Mouse (Mus musculus) C2C12 (cell line): ENCODE measurements around the gene 1700030K09Rik. TPM values are rescaled to one million over a fixed set of nuclear protein-coding genes. Genes with fewer than 3 reads are reported as not detected.

Source experiments
- H3K27me3 ChIP-seq: one replicate; pipeline ENCODE4 v1.6.1; 2011; ENCODE audit not compliant: control insufficient read depth, insufficient read depth, insufficient read length
- H3K36me3 ChIP-seq: one replicate; pipeline ENCODE4 v1.6.1; 2011; ENCODE audit not compliant: control insufficient read depth, insufficient read depth
- H3K4me3 ChIP-seq: one replicate; pipeline ENCODE4 v1.5.1; 2011; ENCODE audit warnings: mild to moderate bottlenecking, control low read depth; ENCODE audit not compliant: poor library complexity, insufficient read depth, severe bottlenecking
- H3K79me2 ChIP-seq: one replicate; pipeline ENCODE4 v1.6.1; 2011; ENCODE audit not compliant: control insufficient read depth, insufficient read depth
- H3K79me3 ChIP-seq: one replicate; pipeline ENCODE4 v1.6.1; 2011; ENCODE audit warnings: low read depth, control low read depth
- H3ac ChIP-seq: one replicate; pipeline ENCODE3; 2011; ENCODE audit warnings: low read depth; ENCODE audit not compliant: control insufficient read depth, insufficient read length
- CEBPB ChIP-seq: IDR thresholded peaks from one replicate; pipeline ENCODE4 v1.6.1; 2011; ENCODE audit warnings: low read depth, mild to moderate bottlenecking, control low read depth, moderate library complexity
- CTCF ChIP-seq: IDR thresholded peaks from one replicate; pipeline ENCODE4 v1.5.1; 2011; ENCODE audit not compliant: control insufficient read depth, insufficient read depth, insufficient read length
- FOSL1 ChIP-seq: IDR thresholded peaks from one replicate; pipeline ENCODE4 v1.8.0; 2011; ENCODE audit warnings: mild to moderate bottlenecking, low read length; ENCODE audit not compliant: poor library complexity, insufficient read depth, severe bottlenecking
- MAX ChIP-seq: IDR thresholded peaks from one replicate; pipeline ENCODE4 v1.6.1; 2011; ENCODE audit warnings: mild to moderate bottlenecking, control low read depth
- MYOD1 ChIP-seq: IDR thresholded peaks from one replicate; pipeline ENCODE4 v1.6.1; 2011; ENCODE audit warnings: low read depth; ENCODE audit not compliant: control insufficient read depth, insufficient read length
- MYOG ChIP-seq: IDR thresholded peaks from one replicate; pipeline ENCODE4 v1.6.1; 2011; ENCODE audit not compliant: control insufficient read depth, insufficient read length; ENCODE audit errors: extremely low read depth
- USF1 ChIP-seq: IDR thresholded peaks from one replicate; pipeline ENCODE4 v1.6.1; 2011; ENCODE audit warnings: low read depth, mild to moderate bottlenecking, control low read depth, moderate library complexity
- polyA plus RNA-seq: library from polyadenylated mRNA; unstranded; fragments of >200 nt; fragmentation: generic; extraction: Trizol; gene quantifications from one replicate; pipeline ENCODE4 v1.2.1, GENCODE M21; 2012; ENCODE audit warnings: missing spikeins

The 1700030K09Rik gene
- polyA plus RNA-seq, 1 experiment, result 5.9 TPM

DNA sequence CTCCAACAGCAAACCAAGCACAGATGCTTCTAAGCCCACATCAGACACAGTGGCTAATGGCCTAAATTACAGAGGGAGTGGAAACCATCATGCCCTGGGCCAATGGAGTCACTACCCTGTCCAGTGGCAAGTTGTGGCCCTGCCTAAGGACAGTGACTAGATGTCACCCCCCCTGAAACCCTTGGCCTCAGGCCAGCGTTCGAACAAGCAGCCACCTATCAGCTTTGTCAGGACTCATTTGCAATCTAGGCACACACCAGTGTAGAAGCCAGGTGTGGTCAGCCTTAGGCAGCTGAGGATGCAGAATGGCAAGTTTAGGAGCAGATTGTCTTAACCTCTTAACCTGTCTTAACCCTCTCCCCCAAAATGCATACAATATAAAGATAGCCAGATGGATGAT lies 28.4 kb upstream of the 1700030K09Rik start:
- no peak overlapping the region for H3ac ChIP-seq
- peaks cover 97% of the 10 kb centered on the region for H3K79me3 ChIP-seq
- no peak for TF ChIP-seq MYOD1
- no peak for TF ChIP-seq CTCF
- no peak for TF ChIP-seq FOSL1
- TF ChIP-seq USF1, result no peak
- no peak for TF ChIP-seq CEBPB
- no peak for TF ChIP-seq MAX
- no peak for TF ChIP-seq MYOG
- H3K4me3 ChIP-seq, result no peak overlapping the region
- H3K36me3 ChIP-seq, result peaks cover 13% of the 10 kb centered on the region
- H3K27me3 ChIP-seq, result no peaks in the 10 kb centered on the region
- peaks cover 100% of the 10 kb centered on the region for H3K79me2 ChIP-seq

DNA sequence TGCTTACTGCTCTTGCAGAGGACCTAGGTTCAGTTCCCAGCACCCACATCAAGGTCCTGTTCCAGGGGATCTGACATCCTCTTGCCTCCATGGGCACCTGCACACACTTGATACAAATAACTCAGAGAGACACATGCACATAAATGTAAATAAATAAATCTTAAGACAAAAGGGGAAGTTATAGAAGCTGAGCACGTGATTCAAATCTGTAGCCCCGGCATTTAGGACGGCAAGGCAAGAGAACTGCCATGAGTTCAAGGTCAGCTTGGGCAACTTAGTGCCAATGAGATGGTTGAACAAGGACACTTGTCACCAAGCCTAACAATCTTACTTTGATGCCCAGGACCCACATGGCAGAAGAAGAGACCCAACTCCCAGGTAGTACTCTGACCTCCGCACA lies 25.6 kb upstream of the 1700030K09Rik start:
- Histone ChIP-seq H3K79me2 (peaks cover 78% of the 10 kb centered on the region), H3K79me3 (peaks cover 77% of the 10 kb centered on the region), H3K4me3 (no peak overlapping the region), H3ac (no peak overlapping the region), H3K27me3 (no peaks in the 10 kb centered on the region), H3K36me3 (peaks cover 13% of the 10 kb centered on the region)
- no peak for TF ChIP-seq CTCF
- TF ChIP-seq CEBPB, result no peak
- TF ChIP-seq FOSL1, result no peak
- no peak for TF ChIP-seq MYOD1
- no peak for TF ChIP-seq MAX
- TF ChIP-seq MYOG, result no peak
- no peak for TF ChIP-seq USF1

- peak overlapping the region; percentile 56 for H3K4me3 ChIP-seq
- H3K27me3 ChIP-seq, result no peaks in the 10 kb centered on the region
- H3K79me3 ChIP-seq, result peaks cover 51% of the 10 kb centered on the region
- no peak for TF ChIP-seq MYOD1
- TF ChIP-seq USF1, result no peak
- TF ChIP-seq CEBPB, result no peak
- no peak for TF ChIP-seq FOSL1
- no peak for TF ChIP-seq CTCF
- no peak for TF ChIP-seq MYOG
- no peak for TF ChIP-seq MAX
- H3ac ChIP-seq, result peak overlapping the region; percentile 86
- H3K79me2 ChIP-seq, result peaks cover 51% of the 10 kb centered on the region
- H3K36me3 ChIP-seq, result peaks cover 7% of the 10 kb centered on the region
Observed at GRCm38 (mm10) chr8:72420571-72421361, 22.9 kb upstream of the 1700030K09Rik start.

GRCm38 (mm10) chr8:72421362-72422335 lies 22.0 kb upstream of the 1700030K09Rik start, which contains the start of gene Eps15l1:
TSS of gene Eps15l1 (minus strand) at chr8:72421460.
- TF ChIP-seq MYOD1 (no peak), MYOG (no peak), FOSL1 (no peak), USF1 (peak; percentile 44), MAX (peak; percentile 90)
- peaks cover 42% of the 10 kb centered on the region for H3K79me3 ChIP-seq
- H3K36me3 ChIP-seq, result peaks cover 7% of the 10 kb centered on the region
- H3K27me3 ChIP-seq, result no peaks in the 10 kb centered on the region
- peaks cover 42% of the 10 kb centered on the region for H3K79me2 ChIP-seq
- H3ac ChIP-seq, result peak within 1 kb of the TSS; percentile 86
- H3K4me3 ChIP-seq, result peak within 1 kb of the TSS; percentile 56

- Histone ChIP-seq H3K4me3 (no peak overlapping the region), H3K36me3 (peaks cover 7% of the 10 kb centered on the region), H3K27me3 (no peaks in the 10 kb centered on the region), H3K79me3 (peaks cover 29% of the 10 kb centered on the region), H3K79me2 (peaks cover 30% of the 10 kb centered on the region), H3ac (no peak overlapping the region)
- TF ChIP-seq USF1 (no peak), CTCF (no peak), FOSL1 (no peak), MYOG (no peak), MAX (no peak), CEBPB (no peak), MYOD1 (no peak)
Observed at GRCm38 (mm10) chr8:72422926-72423325, 20.8 kb upstream of the 1700030K09Rik start.
